Mouse (Mus musculus) liver, embryonic 11.5 days (tissue): Measurements from ENCODE around the gene Cln3. TPM values are rescaled to one million over a fixed set of nuclear protein-coding genes. Genes with fewer than 3 reads are reported as not detected.

Experiments used
- ATAC-seq: fragments of 200-750 bp; cut with Nextera tagmentation; replicated peaks from 2 replicates; pipeline ENCODE4 v1.8.0; 2017; ENCODE audit warnings: moderate number of reproducible peaks, mild to moderate bottlenecking, moderate TSS enrichment, moderate library complexity; ENCODE audit not compliant: low FRiP score
- DNase-seq: peaks from one replicate; pipeline ENCODE4 v3.0.0-alpha.2; 2017; ENCODE audit warnings: low spot score
- H3K27ac ChIP-seq: fragments of 300-500 bp; sonication (generic); 2 replicates; pipeline ENCODE4 v1.5.1; 2014; ENCODE audit warnings: mild to moderate bottlenecking, low read depth, low read length, control low read depth
- H3K27me3 ChIP-seq: fragments of 300-500 bp; sonication (generic); replicated peaks from 2 replicates; pipeline ENCODE4 v1.6.1; 2014; ENCODE audit warnings: low read length, mixed read lengths; ENCODE audit not compliant: control insufficient read depth, insufficient read depth
- H3K36me3 ChIP-seq: fragments of 300-500 bp; sonication (generic); 2 replicates; pipeline ENCODE4 v1.6.1; 2014; ENCODE audit warnings: mild to moderate bottlenecking, low read length, moderate library complexity, mixed read lengths; ENCODE audit not compliant: control insufficient read depth, insufficient read depth
- H3K4me1 ChIP-seq: fragments of 300-500 bp; sonication (generic); replicated peaks from 2 replicates; pipeline ENCODE4 v1.6.1; 2014; ENCODE audit warnings: low read length, mixed read lengths; ENCODE audit not compliant: control insufficient read depth, insufficient read depth
- H3K4me2 ChIP-seq: fragments of 300-500 bp; sonication (generic); 2 replicates; pipeline ENCODE4 v1.6.1; 2014; ENCODE audit warnings: mild to moderate bottlenecking, control low read depth, moderate library complexity
- H3K4me3 ChIP-seq: fragments of 300-500 bp; sonication (generic); 2 replicates; pipeline ENCODE4 v1.5.1; 2014; ENCODE audit warnings: low read depth, low read length, control low read depth
- H3K9ac ChIP-seq: fragments of 300-500 bp; sonication (generic); 2 replicates; pipeline ENCODE4 v1.6.1; 2014; ENCODE audit warnings: low read depth, low read length, control low read depth
- H3K9me3 ChIP-seq: fragments of 300-500 bp; sonication (generic); 2 replicates; pipeline ENCODE4 v1.6.1; 2016; ENCODE audit warnings: low read length, inconsistent platforms, mixed read lengths; ENCODE audit not compliant: control insufficient read depth
- WGBS: fragments of 180-500 bp; shearing (Covaris S2); extraction: QIAGEN DNeasy Blood & Tissue Kit; methylation state at CpG from one replicate; pipeline ENCODE4 v1.1.7; 2014; 5-methylcytosine and 5-hydroxymethylcytosine counted together
- polyA plus RNA-seq: library from polyadenylated mRNA; unstranded; fragments of >200 nt; fragmentation: Nextera tagmentation; extraction: Ambion mirVana; gene quantifications from 2 replicates; pipeline ENCODE4 v1.2.1, GENCODE M21; 2014

The Cln3 gene
- polyA plus RNA-seq, 1 experiment from 2014 or later, result 25.2 TPM

- peak overlapping the region; percentile 73 for H3K4me2 ChIP-seq
- H3K9ac ChIP-seq, result peak overlapping the region; percentile 86
- ATAC-seq (peak; percentile 13), DNase-seq (no peak)
- peak overlapping the region; percentile 67 for H3K27ac ChIP-seq
- peaks cover 6% of the 10 kb centered on the region; the same call in 1 of the 2 replicates for H3K4me1 ChIP-seq
- H3K27me3 ChIP-seq, result no peaks in the 10 kb centered on the region
- WGBS, result under 1% methylated on average over 28 of the region's 28 CpGs
- peaks cover 30% of the 10 kb centered on the region for H3K36me3 ChIP-seq
- H3K9me3 ChIP-seq, result no peaks in the 10 kb centered on the region
- peak overlapping the region; percentile 95 for H3K4me3 ChIP-seq
Measured at GRCm38 (mm10) chr7:126565693-126566092, 19.9 kb downstream of the Cln3 start.

GRCm38 (mm10) chr7:126556635-126557034 is 29.0 kb downstream of the Cln3 start:
- ATAC-seq (no peak), DNase-seq (no peak)
- no peak overlapping the region for H3K27ac ChIP-seq
- no peak overlapping the region for H3K4me2 ChIP-seq
- 98% methylated on average over 5 of the region's 5 CpGs for WGBS
- H3K27me3 ChIP-seq, result no peaks in the 10 kb centered on the region
- no peak overlapping the region for H3K4me3 ChIP-seq
- H3K9me3 ChIP-seq, result no peaks in the 10 kb centered on the region
- no peaks in the 10 kb centered on the region for H3K4me1 ChIP-seq
- no peak overlapping the region for H3K9ac ChIP-seq
- peaks cover 73% of the 10 kb centered on the region for H3K36me3 ChIP-seq

GRCm38 (mm10) chr7:126554796-126555195 is 30.8 kb downstream of the Cln3 start:
- no peak overlapping the region for H3K4me3 ChIP-seq
- H3K27me3 ChIP-seq, result no peaks in the 10 kb centered on the region
- H3K4me1 ChIP-seq, result no peaks in the 10 kb centered on the region
- WGBS, result 88% methylated on average over 1 of the region's 1 CpGs
- no peak overlapping the region for H3K27ac ChIP-seq
- peaks cover 78% of the 10 kb centered on the region for H3K36me3 ChIP-seq
- H3K9me3 ChIP-seq, result no peaks in the 10 kb centered on the region
- no peak overlapping the region for H3K9ac ChIP-seq
- ATAC-seq (no peak), DNase-seq (no peak)
- no peak overlapping the region for H3K4me2 ChIP-seq

- Histone ChIP-seq H3K4me3 (no peak overlapping the region), H3K36me3 (peaks cover 41% of the 10 kb centered on the region), H3K9ac (no peak overlapping the region), H3K4me1 (no peaks in the 10 kb centered on the region), H3K9me3 (no peaks in the 10 kb centered on the region), H3K27ac (no peak overlapping the region), H3K27me3 (no peaks in the 10 kb centered on the region), H3K4me2 (no peak overlapping the region)
- ATAC-seq (no peak), DNase-seq (no peak)
- 89% methylated on average over 2 of the region's 2 CpGs for WGBS
Measured at GRCm38 (mm10) chr7:126545631-126546030, 40.0 kb downstream of the Cln3 start.

- Histone ChIP-seq H3K9ac (no peak overlapping the region), H3K27me3 (peaks cover 4% of the 10 kb centered on the region; the same call in 1 of the 2 replicates), H3K9me3 (no peaks in the 10 kb centered on the region), H3K36me3 (peaks cover 8% of the 10 kb centered on the region; the same call in 1 of the 2 replicates), H3K4me3 (no peak overlapping the region), H3K4me2 (no peak overlapping the region), H3K4me1 (no peaks in the 10 kb centered on the region), H3K27ac (no peak overlapping the region)
- ATAC-seq (no peak), DNase-seq (no peak)
- 91% methylated on average over 1 of the region's 1 CpGs for WGBS
Measured at GRCm38 (mm10) chr7:126541661-126542060, 44.0 kb downstream of the Cln3 start.

GRCm38 (mm10) chr7:126537820-126538585 is 47.6 kb downstream of the Cln3 start:
- Histone ChIP-seq H3K4me2 (no peak overlapping the region), H3K9me3 (no peaks in the 10 kb centered on the region), H3K4me1 (no peaks in the 10 kb centered on the region), H3K9ac (no peak overlapping the region), H3K27me3 (peaks cover 17% of the 10 kb centered on the region), H3K27ac (no peak overlapping the region), H3K36me3 (no peaks in the 10 kb centered on the region), H3K4me3 (no peak overlapping the region)
- no peak for DNase-seq
- ATAC-seq, result no peak
- 68% methylated on average over 5 of the region's 5 CpGs for WGBS

- Histone ChIP-seq H3K9ac (no peak overlapping the region), H3K27me3 (peaks cover 17% of the 10 kb centered on the region), H3K9me3 (no peaks in the 10 kb centered on the region), H3K27ac (no peak overlapping the region), H3K4me1 (no peaks in the 10 kb centered on the region), H3K4me3 (peak overlapping the region; percentile 55), H3K36me3 (no peaks in the 10 kb centered on the region), H3K4me2 (peak overlapping the region; percentile 85)
- ATAC-seq, result no peak
- no peak for DNase-seq
- 61% methylated on average over 9 of the region's 9 CpGs for WGBS
Measured at GRCm38 (mm10) chr7:126536466-126536865, 49.2 kb downstream of the Cln3 start.

- no peaks in the 10 kb centered on the region for H3K4me1 ChIP-seq
- no peaks in the 10 kb centered on the region for H3K9me3 ChIP-seq
- no peak for DNase-seq
- 3% methylated on average over 28 of the region's 28 CpGs for WGBS
- no peak for ATAC-seq
- peak overlapping the region; percentile 44 for H3K9ac ChIP-seq
- no peaks in the 10 kb centered on the region for H3K36me3 ChIP-seq
- peak overlapping the region; percentile 55 for H3K4me3 ChIP-seq
- H3K27me3 ChIP-seq, result peaks cover 17% of the 10 kb centered on the region
- no peak overlapping the region for H3K27ac ChIP-seq
- H3K4me2 ChIP-seq, result peak overlapping the region; percentile 85
Measured at GRCm38 (mm10) chr7:126535766-126536165, 49.9 kb downstream of the Cln3 start.

- ATAC-seq (no peak), DNase-seq (no peak)
- Histone ChIP-seq H3K27me3 (peaks cover 17% of the 10 kb centered on the region), H3K9me3 (no peaks in the 10 kb centered on the region), H3K27ac (no peak overlapping the region), H3K9ac (no peak overlapping the region), H3K4me1 (no peaks in the 10 kb centered on the region), H3K4me3 (no peak overlapping the region), H3K4me2 (no peak overlapping the region), H3K36me3 (no peaks in the 10 kb centered on the region)
- 68% methylated on average over 1 of the region's 1 CpGs for WGBS
Measured at GRCm38 (mm10) chr7:126533434-126533833, 52.2 kb downstream of the Cln3 start.
